Mouse (Mus musculus) C2C12 (cell line): ENCODE data around the gene Tjp3. TPM values are rescaled to one million over a fixed set of nuclear protein-coding genes. Genes with fewer than 3 reads are reported as not detected.

Source experiments
- H3K27me3 ChIP-seq: one replicate; pipeline ENCODE4 v1.6.1; 2011; ENCODE audit not compliant: control insufficient read depth, insufficient read depth, insufficient read length
- H3K36me3 ChIP-seq: one replicate; pipeline ENCODE4 v1.6.1; 2011; ENCODE audit not compliant: control insufficient read depth, insufficient read depth
- H3K4me3 ChIP-seq: one replicate; pipeline ENCODE4 v1.5.1; 2011; ENCODE audit warnings: mild to moderate bottlenecking, control low read depth; ENCODE audit not compliant: poor library complexity, insufficient read depth, severe bottlenecking
- H3K79me2 ChIP-seq: one replicate; pipeline ENCODE4 v1.6.1; 2011; ENCODE audit not compliant: control insufficient read depth, insufficient read depth
- H3K79me3 ChIP-seq: one replicate; pipeline ENCODE4 v1.6.1; 2011; ENCODE audit warnings: low read depth, control low read depth
- H3ac ChIP-seq: one replicate; pipeline ENCODE3; 2011; ENCODE audit warnings: low read depth; ENCODE audit not compliant: control insufficient read depth, insufficient read length
- CEBPB ChIP-seq: IDR thresholded peaks from one replicate; pipeline ENCODE4 v1.6.1; 2011; ENCODE audit warnings: low read depth, mild to moderate bottlenecking, control low read depth, moderate library complexity
- CTCF ChIP-seq: IDR thresholded peaks from one replicate; pipeline ENCODE4 v1.5.1; 2011; ENCODE audit not compliant: control insufficient read depth, insufficient read depth, insufficient read length
- FOSL1 ChIP-seq: IDR thresholded peaks from one replicate; pipeline ENCODE4 v1.8.0; 2011; ENCODE audit warnings: mild to moderate bottlenecking, low read length; ENCODE audit not compliant: poor library complexity, insufficient read depth, severe bottlenecking
- MAX ChIP-seq: IDR thresholded peaks from one replicate; pipeline ENCODE4 v1.6.1; 2011; ENCODE audit warnings: mild to moderate bottlenecking, control low read depth
- MYOD1 ChIP-seq: IDR thresholded peaks from one replicate; pipeline ENCODE4 v1.6.1; 2011; ENCODE audit warnings: low read depth; ENCODE audit not compliant: control insufficient read depth, insufficient read length
- MYOG ChIP-seq: IDR thresholded peaks from one replicate; pipeline ENCODE4 v1.6.1; 2011; ENCODE audit not compliant: control insufficient read depth, insufficient read length; ENCODE audit errors: extremely low read depth
- USF1 ChIP-seq: IDR thresholded peaks from one replicate; pipeline ENCODE4 v1.6.1; 2011; ENCODE audit warnings: low read depth, mild to moderate bottlenecking, control low read depth, moderate library complexity
- polyA plus RNA-seq: library from polyadenylated mRNA; unstranded; fragments of >200 nt; fragmentation: generic; extraction: Trizol; gene quantifications from one replicate; pipeline ENCODE4 v1.2.1, GENCODE M21; 2012; ENCODE audit warnings: missing spikeins

Tjp3 gene
- polyA plus RNA-seq, 1 experiment: not detected

- no peaks in the 10 kb centered on the region for H3K27me3 ChIP-seq
- peak overlapping the region; percentile 3 for H3ac ChIP-seq
- peaks cover 28% of the 10 kb centered on the region for H3K36me3 ChIP-seq
- TF ChIP-seq USF1: no peak
- no peak for TF ChIP-seq MYOD1
- TF ChIP-seq MAX: no peak
- no peak for TF ChIP-seq FOSL1
- no peak for TF ChIP-seq CEBPB
- H3K4me3 ChIP-seq: peak overlapping the region; percentile 48
- peaks cover 13% of the 10 kb centered on the region for H3K79me3 ChIP-seq
- H3K79me2 ChIP-seq: peaks cover 41% of the 10 kb centered on the region
Observed at GRCm38 (mm10) chr10:81265540-81265939, 25.8 kb downstream of the Tjp3 start.

- H3ac ChIP-seq: no peak overlapping the region
- peaks cover 18% of the 10 kb centered on the region for H3K79me2 ChIP-seq
- peaks cover 6% of the 10 kb centered on the region for H3K79me3 ChIP-seq
- H3K27me3 ChIP-seq: no peaks in the 10 kb centered on the region
- peaks cover 23% of the 10 kb centered on the region for H3K36me3 ChIP-seq
- TF ChIP-seq FOSL1 (no peak), CTCF (no peak), MYOD1 (no peak), MYOG (no peak), CEBPB (no peak), MAX (no peak), USF1 (no peak)
- H3K4me3 ChIP-seq: no peak overlapping the region
Observed at GRCm38 (mm10) chr10:81261025-81261424, 30.4 kb downstream of the Tjp3 start.

- Histone ChIP-seq H3K27me3 (no peaks in the 10 kb centered on the region), H3K79me2 (peaks cover 1% of the 10 kb centered on the region), H3K4me3 (no peak overlapping the region), H3K36me3 (peaks cover 15% of the 10 kb centered on the region), H3K79me3 (no peaks in the 10 kb centered on the region), H3ac (no peak overlapping the region)
- no peak for TF ChIP-seq CTCF
- TF ChIP-seq MYOD1: no peak
- TF ChIP-seq MYOG: no peak
- no peak for TF ChIP-seq FOSL1
- no peak for TF ChIP-seq MAX
- no peak for TF ChIP-seq CEBPB
- no peak for TF ChIP-seq USF1
Observed at GRCm38 (mm10) chr10:81259225-81259884, 32.0 kb downstream of the Tjp3 start.

GRCm38 (mm10) chr10:81257158-81258039, 34.0 kb downstream of the Tjp3 start:
- no peaks in the 10 kb centered on the region for H3K79me2 ChIP-seq
- H3ac ChIP-seq: no peak overlapping the region
- H3K4me3 ChIP-seq: no peak overlapping the region
- no peaks in the 10 kb centered on the region for H3K36me3 ChIP-seq
- H3K27me3 ChIP-seq: no peaks in the 10 kb centered on the region
- TF ChIP-seq CEBPB (no peak), MYOG (no peak), MAX (no peak), MYOD1 (no peak), FOSL1 (no peak), CTCF (no peak), USF1 (no peak)
- H3K79me3 ChIP-seq: no peaks in the 10 kb centered on the region

- Histone ChIP-seq H3K36me3 (no peaks in the 10 kb centered on the region), H3ac (no peak overlapping the region), H3K79me3 (no peaks in the 10 kb centered on the region), H3K79me2 (no peaks in the 10 kb centered on the region), H3K27me3 (no peaks in the 10 kb centered on the region), H3K4me3 (no peak overlapping the region)
- TF ChIP-seq MAX (no peak), USF1 (no peak), MYOG (no peak), CEBPB (no peak), MYOD1 (no peak)
Observed at GRCm38 (mm10) chr10:81254886-81255285, 36.5 kb downstream of the Tjp3 start.
